In genomic region chr16:10565278-10565885, GRCm38 (mm10) we compare ENCODE assay signal across 8 mouse cellular contexts. TPM values are rescaled to one million over a fixed set of nuclear protein-coding genes. Genes with fewer than 3 reads are reported as not detected.
DNase-seq lines count a peak whose midpoint lies in the region; ATAC-seq and TF ChIP-seq lines count a peak whose summit lies in the region.

No protein-coding gene starts in this region.

- H3K27ac ChIP-seq in intestine, postnatal 0 days (ENCODE audit: low read depth, low read length), result no peak overlapping the region
- no peak overlapping the region for H3K27ac ChIP-seq in limb, embryonic 13.5 days
- H3K27ac ChIP-seq in midbrain, embryonic 16.5 days (ENCODE audit: low read length), result no peak overlapping the region

- H3K9me3 ChIP-seq in intestine, postnatal 0 days (ENCODE audit: control insufficient read depth), result no peaks in the 10 kb centered on the region
- H3K9me3 ChIP-seq in limb, embryonic 13.5 days, result no peaks in the 10 kb centered on the region
- no peaks in the 10 kb centered on the region for H3K9me3 ChIP-seq in midbrain, embryonic 16.5 days (replicated peaks; ENCODE audit: control insufficient read depth, low read length, poor library complexity, severe bottlenecking)

- DNase-seq in 3T3-L1 (ENCODE audit: low read depth, low spot score) (peak; percentile 91), adipocyte (ENCODE audit: low spot score) (peak; percentile 81)
- DNase-seq in embryo, embryonic 10 days (ENCODE audit: low spot score), result peak; percentile 89
- DNase-seq in gastrocnemius, postnatal 25 days, result peak; percentile 57
- peak; percentile 47 to 48 for DNase-seq in spleen, postnatal 36 days (ENCODE audit: low spot score in 2 of 2)

- peaks cover 16% of the 10 kb centered on the region; the same call in 1 of the 2 replicates for H3K36me3 ChIP-seq in intestine, postnatal 0 days (ENCODE audit: control insufficient read depth, insufficient read depth)
- peaks cover 45% of the 10 kb centered on the region for H3K36me3 ChIP-seq in limb, embryonic 13.5 days
- peaks cover 12% of the 10 kb centered on the region for H3K36me3 ChIP-seq in midbrain, embryonic 16.5 days (ENCODE audit: control insufficient read depth, insufficient read depth, low read length)

- no peaks in the 10 kb centered on the region for H3K4me1 ChIP-seq in intestine, postnatal 0 days (replicated peaks; ENCODE audit: control insufficient read depth, insufficient read depth, low read length)
- H3K4me1 ChIP-seq in limb, embryonic 13.5 days, result 0 out of 2 replicates have a peak, but pooled peaks cover 4% of the 10 kb centered on the region
- H3K4me1 ChIP-seq in midbrain, embryonic 16.5 days (ENCODE audit: control insufficient read depth, insufficient read depth, low read length), result no peaks in the 10 kb centered on the region

- peak; percentile 97 for TF ChIP-seq CTCF in intestine, postnatal 0 days (IDR thresholded peaks at IDR 0.05; ENCODE audit: low read depth)

- no peak overlapping the region for H3K9ac ChIP-seq in intestine, postnatal 0 days (ENCODE audit: low read depth, low read length)
- H3K9ac ChIP-seq in limb, embryonic 13.5 days, result no peak overlapping the region
- no peak overlapping the region for H3K9ac ChIP-seq in midbrain, embryonic 16.5 days (ENCODE audit: low read depth, low read length)

- 33% methylated on average over 4 of the region's 4 CpGs for WGBS in intestine, postnatal 0 days
- WGBS in limb, embryonic 13.5 days, result 37% methylated on average over 4 of the region's 4 CpGs
- 42% methylated on average over 4 of the region's 4 CpGs for WGBS in midbrain, embryonic 16.5 days

- peak; percentile 81 for ATAC-seq in intestine, postnatal 0 days
- peak; percentile 79 for ATAC-seq in limb, embryonic 13.5 days (ENCODE audit: low FRiP score, low read depth)
- peak; percentile 54; the same call in 1 of the 2 replicates for ATAC-seq in midbrain, embryonic 16.5 days

- H3K4me2 ChIP-seq in intestine, postnatal 0 days (replicated peaks; ENCODE audit: low read depth), result no peak overlapping the region
- H3K4me2 ChIP-seq in limb, embryonic 13.5 days (replicated peaks), result no peak overlapping the region
- H3K4me2 ChIP-seq in midbrain, embryonic 16.5 days (ENCODE audit: low read length), result no peak overlapping the region

- H3K4me3 ChIP-seq in intestine, postnatal 0 days (ENCODE audit: low read depth, low read length), result no peak overlapping the region
- H3K4me3 ChIP-seq in limb, embryonic 13.5 days, result no peak overlapping the region
- H3K4me3 ChIP-seq in midbrain, embryonic 16.5 days (ENCODE audit: low read depth, low read length), result no peak overlapping the region

- H3K27me3 ChIP-seq in intestine, postnatal 0 days (replicated peaks; ENCODE audit: control insufficient read depth, insufficient read depth, low read length), result no peaks in the 10 kb centered on the region
- no peaks in the 10 kb centered on the region for H3K27me3 ChIP-seq in limb, embryonic 13.5 days
- no peaks in the 10 kb centered on the region for H3K27me3 ChIP-seq in midbrain, embryonic 16.5 days (ENCODE audit: control insufficient read depth, insufficient read depth, low read depth, low read length)

RNA-seq across cellular contexts. Expression of gene Clec16a, which starts 20.2 kb away (rescaled TPM):
- total RNA-seq in gastrocnemius, postnatal 25 days (2021), result 10 to 100 TPM; 51.2 to 62.2 TPM
- polyA plus RNA-seq in intestine, postnatal 0 days (2015; fragmentation: Nextera tagmentation; extraction: Ambion mirVana), result 30.4 and 31.0 TPM in 2 replicates
- 38.2 and 42.1 TPM in 2 replicates for polyA plus RNA-seq in limb, embryonic 13.5 days (2015; fragmentation: Nextera tagmentation; extraction: Ambion mirVana)
- 70.0 and 74.0 TPM in 2 replicates for polyA plus RNA-seq in midbrain, embryonic 16.5 days (2015; fragmentation: Nextera tagmentation; extraction: Ambion mirVana)

RNA-seq across cellular contexts. Expression of gene Dexi, which starts 22.5 kb away (rescaled TPM):
- 10 to 100 TPM; 43.0 to 43.1 TPM for total RNA-seq in gastrocnemius, postnatal 25 days (2021)
- 8.9 and 9.3 TPM in 2 replicates for polyA plus RNA-seq in intestine, postnatal 0 days (2015; fragmentation: Nextera tagmentation; extraction: Ambion mirVana)
- polyA plus RNA-seq in limb, embryonic 13.5 days (2015; fragmentation: Nextera tagmentation; extraction: Ambion mirVana), result 23.5 and 27.1 TPM in 2 replicates
- 12.7 and 13.3 TPM in 2 replicates for polyA plus RNA-seq in midbrain, embryonic 16.5 days (2015; fragmentation: Nextera tagmentation; extraction: Ambion mirVana)
